Mouse (Mus musculus) olfactory bulb, adult 2 months (tissue): ENCODE measurements around the gene Tmem132a. TPM values are rescaled to one million over a fixed set of nuclear protein-coding genes. Genes with fewer than 3 reads are reported as not detected.

Source experiments
- H3K27ac ChIP-seq: fragments of 200-500 bp; 2 replicates; pipeline ENCODE4 v1.5.1; 2012; ENCODE audit warnings: low read depth, low read length; ENCODE audit not compliant: insufficient read depth
- H3K4me1 ChIP-seq: fragments of 200-500 bp; 2 replicates; pipeline ENCODE4 v1.6.1; 2012; ENCODE audit warnings: low read length; ENCODE audit not compliant: control insufficient read depth, insufficient read depth
- H3K4me3 ChIP-seq: fragments of 200-500 bp; 2 replicates; pipeline ENCODE4 v1.5.1; 2012; ENCODE audit warnings: mild to moderate bottlenecking, low read depth, low read length, moderate library complexity; ENCODE audit not compliant: insufficient read depth
- CTCF ChIP-seq: fragments of 200-500 bp; IDR thresholded peaks from 2 replicates; pipeline ENCODE4 v1.5.1; 2012; ENCODE audit warnings: low read depth, mild to moderate bottlenecking, low read length, moderate library complexity; ENCODE audit not compliant: insufficient read depth
- POLR2A ChIP-seq: fragments of 200-500 bp; IDR thresholded peaks from 2 replicates; pipeline ENCODE4 v1.6.1; 2012; ENCODE audit warnings: mild to moderate bottlenecking, low read depth, low read length, moderate library complexity; ENCODE audit not compliant: insufficient read depth
- WGBS: fragments of 180-500 bp; shearing (Covaris S2); methylation state at CpG from one replicate; pipeline ENCODE4 v1.1.7; 2018; 5-methylcytosine and 5-hydroxymethylcytosine counted together
- polyA plus RNA-seq: library from polyadenylated mRNA; stranded (reverse); fragments of >200 nt; gene quantifications from 2 replicates; pipeline ENCODE4 v1.2.4, GENCODE M21; 2012; ENCODE audit warnings: low replicate concordance; ENCODE audit not compliant: missing spikeins, insufficient read depth, insufficient read length

Tmem132a gene
- polyA plus RNA-seq, 1 experiment: not detected

DNA sequence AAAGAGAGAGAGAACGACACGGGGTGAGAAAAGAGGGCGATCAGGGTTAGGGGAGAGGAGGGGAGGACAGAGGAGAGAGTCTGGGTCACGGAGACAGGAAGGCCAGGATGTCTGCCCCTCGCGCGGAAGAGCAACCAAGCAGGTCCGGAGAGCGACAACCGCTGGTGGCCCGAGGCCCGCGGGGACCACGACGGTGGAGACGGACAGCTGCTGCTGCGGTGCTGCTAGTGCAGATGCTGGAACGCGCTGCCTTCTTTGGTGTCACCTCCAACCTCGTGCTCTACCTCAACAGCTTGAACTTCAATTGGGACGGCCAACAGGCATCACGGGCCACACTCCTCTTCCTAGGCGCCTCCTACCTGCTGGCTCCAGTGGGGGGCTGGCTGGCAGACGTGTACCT is 26.8 kb downstream of the Tmem132a start:
- Histone ChIP-seq H3K27ac (no peak overlapping the region), H3K4me1 (0 out of 2 replicates have a peak, but pooled peaks cover 5% of the 10 kb centered on the region), H3K4me3 (no peak overlapping the region)
- 76% methylated on average over 24 of the region's 24 CpGs for WGBS
- TF ChIP-seq CTCF (no peak), POLR2A (no peak)

DNA sequence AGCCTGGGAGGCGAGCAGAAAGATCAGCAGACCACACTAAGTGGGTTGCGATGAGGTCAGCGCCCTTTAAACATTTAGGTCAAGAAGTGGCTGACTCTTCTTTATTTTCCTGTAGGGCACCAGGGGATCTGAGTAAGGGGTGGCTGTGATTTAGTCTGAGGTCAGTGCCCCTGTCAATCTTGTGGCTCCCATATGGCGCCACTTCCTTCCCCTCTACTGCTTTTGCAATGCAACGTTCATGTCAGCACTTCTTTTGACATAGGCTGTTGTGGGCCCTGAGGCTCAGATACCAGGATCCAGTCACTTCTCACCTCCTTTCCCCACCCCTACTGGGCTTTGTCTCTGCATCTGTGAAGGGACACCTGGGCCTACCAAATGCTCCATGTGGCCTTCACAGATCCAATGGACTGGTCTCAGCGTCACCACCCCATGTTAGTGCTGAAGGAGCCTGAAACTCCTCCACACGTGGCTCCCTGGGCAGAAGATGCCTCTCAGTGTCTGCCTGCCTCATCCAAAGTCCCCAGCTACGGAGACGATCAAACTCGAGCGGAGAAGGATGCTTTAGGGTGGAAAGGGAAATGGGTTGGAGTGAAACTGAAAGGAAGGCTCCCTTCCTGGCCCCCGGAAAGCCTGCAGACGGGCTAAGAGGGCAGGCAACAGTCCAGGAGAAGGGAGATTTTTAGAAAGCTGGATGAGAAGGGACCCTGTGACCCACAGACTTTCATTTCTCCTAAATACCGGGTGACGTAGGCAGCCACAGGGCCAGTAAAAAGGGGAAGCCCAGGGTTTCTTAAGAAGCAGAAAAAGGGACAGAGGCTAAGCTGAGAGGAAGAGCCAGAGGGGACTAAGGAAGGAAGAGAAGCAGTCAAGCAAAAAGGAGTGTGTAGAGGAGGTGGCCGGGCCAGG is 27.8 kb downstream of the Tmem132a start:
- TF ChIP-seq POLR2A: no peak
- Histone ChIP-seq H3K4me3 (no peak overlapping the region), H3K27ac (no peak overlapping the region), H3K4me1 (0 out of 2 replicates have a peak, but pooled peaks cover 5% of the 10 kb centered on the region)
- WGBS: 80% methylated on average over 16 of the region's 16 CpGs

DNA sequence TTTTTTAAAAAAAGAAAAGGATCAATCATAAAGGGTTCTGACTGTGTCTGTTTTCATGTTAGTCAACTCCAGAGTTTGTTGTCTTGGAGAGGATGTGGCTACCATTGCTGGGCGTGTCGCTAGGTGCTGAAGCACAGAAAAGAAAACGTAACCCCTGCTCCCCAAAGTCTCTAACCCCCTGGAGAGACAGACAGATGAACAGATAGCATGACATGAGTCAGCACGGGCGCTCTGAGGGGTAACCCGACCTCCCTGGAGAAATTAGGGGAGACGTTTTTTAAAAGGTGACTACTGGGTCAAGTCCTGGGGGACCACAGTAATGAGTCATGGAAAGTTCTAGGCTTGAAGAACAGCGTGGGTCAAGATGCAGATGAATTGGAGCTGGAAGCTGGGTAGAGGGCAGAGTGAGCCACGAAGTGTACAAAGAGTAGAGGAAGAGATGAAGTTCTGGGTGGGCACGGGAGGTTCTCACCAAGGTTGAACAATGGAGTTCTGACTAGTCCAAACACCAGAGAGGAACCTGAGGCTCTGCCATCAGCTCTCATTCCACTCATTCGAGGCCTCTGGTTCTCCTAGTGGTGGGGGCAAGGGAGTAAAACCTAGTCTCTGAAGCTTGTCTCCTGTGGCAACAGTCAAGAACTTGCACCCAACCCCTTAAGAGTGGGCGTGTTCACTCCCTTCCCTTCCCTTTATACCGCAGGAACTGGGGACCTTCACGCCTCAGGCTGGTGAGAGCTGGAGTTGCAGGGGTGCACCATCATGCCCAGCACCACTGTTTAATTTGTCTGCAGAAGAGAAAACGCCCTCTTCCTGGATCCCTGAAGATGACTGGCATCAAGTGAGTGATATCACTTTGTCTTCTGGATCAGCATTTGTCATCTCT is 30.5 kb downstream of the Tmem132a start, which contains the start of gene Slc15a3:
Gene Slc15a3, plus strand, starts transcription at position 718 of the 883 bp plus-strand sequence.
- TF ChIP-seq CTCF (no peak), POLR2A (no peak)
- Histone ChIP-seq H3K4me1 (0 out of 2 replicates have a peak, but pooled peaks cover 5% of the 10 kb centered on the region), H3K4me3 (no peak within 1 kb of the TSS), H3K27ac (no peak within 1 kb of the TSS)
- WGBS: 84% methylated on average over 15 of the region's 15 CpGs

DNA sequence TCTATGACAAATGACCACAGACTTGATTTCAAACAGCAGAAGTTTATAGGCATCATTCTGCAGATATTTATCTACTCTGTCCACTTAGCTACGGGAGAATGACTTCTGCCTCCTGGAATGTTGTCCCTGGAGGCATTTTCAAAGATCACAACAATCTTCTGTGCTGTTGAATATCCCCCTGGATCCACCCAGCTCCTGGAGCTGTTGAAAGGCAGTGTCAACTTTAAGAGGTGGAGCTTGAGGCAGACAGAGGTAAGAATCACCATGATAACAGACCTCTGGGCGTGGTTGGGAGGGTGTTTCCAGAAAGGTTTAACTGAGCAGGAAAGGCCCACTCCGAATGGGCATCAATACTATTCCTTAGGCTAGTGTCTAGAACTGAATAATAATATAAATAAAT is 34.1 kb downstream of the Tmem132a start:
- no peaks in the 10 kb centered on the region for H3K4me1 ChIP-seq
- no peak overlapping the region for H3K4me3 ChIP-seq
- WGBS: 74% methylated on average over 3 of the region's 3 CpGs
- no peak overlapping the region for H3K27ac ChIP-seq
- TF ChIP-seq CTCF (no peak), POLR2A (no peak)

DNA sequence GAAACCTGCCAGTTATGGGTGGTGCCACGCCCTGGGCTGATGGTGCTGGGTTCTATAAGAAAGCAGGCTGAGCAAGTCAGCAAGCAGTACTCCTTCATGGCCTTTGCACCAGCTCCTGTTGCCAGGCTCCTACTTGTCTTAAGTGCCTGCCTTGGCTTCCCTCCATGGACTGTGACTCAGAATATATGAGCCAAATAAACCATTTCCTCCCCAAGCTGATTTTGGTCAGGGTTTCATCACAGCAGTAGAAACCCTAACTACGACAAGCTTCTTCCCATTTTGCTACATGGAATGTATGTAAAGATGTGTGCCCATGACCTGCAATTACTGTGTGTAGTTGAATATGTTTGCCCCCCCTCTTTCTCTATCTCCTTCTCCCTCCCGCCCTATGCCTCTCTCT is 36.1 kb downstream of the Tmem132a start:
- Histone ChIP-seq H3K4me1 (no peaks in the 10 kb centered on the region), H3K27ac (no peak overlapping the region)
- 86% methylated on average over 3 of the region's 3 CpGs for WGBS

DNA sequence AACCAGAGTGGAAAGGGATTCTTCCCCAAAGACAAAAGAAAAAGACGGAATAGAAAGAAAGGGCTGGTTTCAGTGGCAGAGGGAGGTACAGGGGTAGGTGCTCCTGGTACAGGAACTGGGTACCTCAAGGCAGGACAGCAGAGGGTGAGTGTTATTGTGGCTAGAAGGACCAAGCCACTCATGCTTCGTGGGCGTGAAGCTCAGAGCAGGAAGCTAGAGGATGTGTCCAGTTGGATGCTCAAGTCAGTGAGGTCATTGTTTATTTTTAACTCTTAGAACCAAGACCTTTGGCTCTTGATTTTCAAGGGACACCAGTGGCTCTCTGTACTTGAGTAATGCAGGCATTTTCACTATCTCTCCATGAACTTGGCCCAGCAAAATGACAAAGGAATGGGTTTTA is 37.7 kb downstream of the Tmem132a start:
- Histone ChIP-seq H3K4me3 (no peak overlapping the region), H3K4me1 (no peaks in the 10 kb centered on the region), H3K27ac (no peak overlapping the region)
- 83% methylated on average over 3 of the region's 3 CpGs for WGBS
- no peak for TF ChIP-seq POLR2A
- TF ChIP-seq CTCF: no peak

More for the DNA sequence above, 36.1 kb downstream of the Tmem132a start:
- H3K4me3 ChIP-seq: no peak overlapping the region
- TF ChIP-seq POLR2A (no peak), CTCF (no peak)

DNA sequence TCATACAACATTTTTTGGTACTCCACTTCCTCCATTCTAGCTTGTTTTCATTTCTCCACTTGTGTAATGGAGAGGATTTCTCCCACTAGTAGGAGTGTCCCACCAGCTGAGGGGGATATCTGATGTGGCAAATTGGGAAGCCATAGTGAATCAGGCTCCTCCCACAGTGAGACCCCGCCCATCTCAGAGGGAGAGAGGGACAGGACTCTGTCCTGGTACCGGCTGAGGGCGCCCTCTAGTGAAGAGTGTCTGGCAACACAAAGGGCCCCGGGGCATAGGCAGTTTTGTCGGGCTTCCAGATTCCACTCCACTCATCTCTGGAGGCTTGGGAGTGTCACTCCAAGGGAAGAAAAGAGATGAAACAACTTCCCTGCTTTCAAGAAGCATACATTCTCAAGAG is 38.3 kb downstream of the Tmem132a start:
- no peaks in the 10 kb centered on the region for H3K4me1 ChIP-seq
- TF ChIP-seq CTCF: no peak
- H3K4me3 ChIP-seq: no peak overlapping the region
- 8% methylated on average over 5 of the region's 5 CpGs for WGBS
- H3K27ac ChIP-seq: no peak overlapping the region

DNA sequence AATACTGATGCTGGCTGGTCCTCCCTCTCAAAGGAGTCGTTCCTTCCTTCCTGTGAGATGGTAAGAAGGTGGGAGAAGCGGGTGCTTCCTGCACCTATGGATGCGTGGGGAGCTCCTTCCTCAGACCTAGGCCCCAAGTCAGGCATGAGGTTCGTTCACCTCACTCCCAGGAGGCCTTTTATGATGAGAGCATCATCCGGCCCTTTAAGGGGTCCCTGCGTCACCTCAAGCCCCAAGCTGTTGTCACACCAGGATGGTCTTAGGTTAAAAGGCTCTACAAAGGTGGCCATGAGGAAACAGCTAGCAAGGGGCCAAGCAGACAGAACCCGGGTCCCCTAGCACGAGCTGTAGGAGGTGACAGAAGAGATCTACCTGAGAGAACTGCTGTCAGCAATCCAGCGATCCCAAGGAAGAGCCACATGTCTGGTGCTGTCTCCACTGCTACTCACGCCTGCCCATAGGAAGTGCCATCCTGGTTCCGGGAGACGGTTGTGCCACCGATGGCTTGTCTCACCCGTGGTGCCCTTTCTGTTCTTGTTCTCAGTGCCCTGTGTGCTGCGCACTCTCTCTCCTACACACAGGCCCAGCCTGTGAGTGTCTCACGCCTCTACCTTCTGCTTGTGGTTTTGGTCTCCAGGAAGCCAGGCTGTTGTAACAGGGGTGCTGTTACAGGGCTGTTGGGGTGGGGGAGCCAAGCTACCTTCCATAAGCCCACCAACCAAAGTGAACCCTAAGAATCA is 40.1 kb downstream of the Tmem132a start, which contains the start of gene Cd6:
Gene Cd6, minus strand, starts transcription at position 623 of the 740 bp plus-strand sequence.
- Histone ChIP-seq H3K27ac (no peak within 1 kb of the TSS), H3K4me3 (no peak within 1 kb of the TSS), H3K4me1 (no peaks in the 10 kb centered on the region)
- 91% methylated on average over 16 of the region's 16 CpGs for WGBS
- TF ChIP-seq CTCF: no peak
- no peak for TF ChIP-seq POLR2A

DNA sequence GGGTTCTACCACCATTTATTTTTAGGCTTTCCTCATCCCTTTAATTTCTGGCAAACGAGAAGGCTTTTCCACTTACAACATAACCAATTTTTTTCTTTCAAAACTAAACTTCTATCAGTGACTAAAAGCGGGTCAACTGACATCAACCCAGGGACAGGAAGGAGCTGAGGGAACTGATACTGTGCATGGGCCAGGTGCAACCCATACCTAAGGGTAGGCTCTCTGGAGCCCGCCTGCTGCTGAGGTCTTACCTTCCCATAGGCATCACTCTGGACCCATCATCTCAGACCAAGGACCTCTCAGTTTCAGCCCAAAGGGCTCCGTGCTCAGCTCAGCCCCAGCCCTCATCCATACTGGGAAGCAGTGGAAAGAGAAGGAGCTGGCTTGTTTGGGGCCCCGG is 41.4 kb downstream of the Tmem132a start:
- WGBS: 90% methylated on average over 5 of the region's 5 CpGs
- no peak overlapping the region for H3K27ac ChIP-seq
- H3K4me3 ChIP-seq: no peak overlapping the region; the same call in 1 of the 2 replicates
- no peak for TF ChIP-seq CTCF
- TF ChIP-seq POLR2A: no peak
- H3K4me1 ChIP-seq: no peaks in the 10 kb centered on the region
